ENCODE assay signal across 7 mouse cellular contexts in genomic region chr19:10183299-10183983, GRCm38 (mm10). TPM values are rescaled to one million over a fixed set of nuclear protein-coding genes. Genes with fewer than 3 reads are reported as not detected.
DNase-seq lines count a peak whose midpoint lies in the region; ATAC-seq and TF ChIP-seq lines count a peak whose summit lies in the region.

No protein-coding gene starts in this region.

- peaks cover 12% of the 10 kb centered on the region; the same call in 1 of the 2 replicates for H3K4me1 ChIP-seq in cortical plate, adult 2 months (ENCODE audit: control insufficient read depth, insufficient read depth, low read length)
- H3K4me1 ChIP-seq in hindbrain, postnatal 0 days (ENCODE audit: insufficient read depth, low read length), result peaks cover 11% of the 10 kb centered on the region; the same call in 1 of the 2 replicates

- H3K27me3 ChIP-seq in hindbrain, postnatal 0 days (ENCODE audit: insufficient read depth, low read length), result no peaks in the 10 kb centered on the region

- peak overlapping the region; percentile 77 for H3K27ac ChIP-seq in cortical plate, adult 2 months (ENCODE audit: insufficient read depth, low read length)
- peak overlapping the region; percentile 85 for H3K27ac ChIP-seq in gastrocnemius, adult 2 months
- H3K27ac ChIP-seq in hindbrain, postnatal 0 days, result peak overlapping the region; percentile 97

- H3K9ac ChIP-seq in hindbrain, postnatal 0 days (replicated peaks; ENCODE audit: low read length), result peak overlapping the region; percentile 99

- peak; percentile 73 for DNase-seq in adrenal gland, adult 8-10 months
- DNase-seq in gastrocnemius, adult 2 months, result peak; percentile 68
- DNase-seq in hindbrain, postnatal 0 days (ENCODE audit: low spot score), result peak; percentile 90
- peak; percentile 79 to 81 for DNase-seq in left cerebral cortex, adult 8-10 months (ENCODE audit: low spot score in 2 of 2)
- DNase-seq in lung, postnatal 4 days, result peak; percentile 81 to 83
- DNase-seq in right cerebral cortex, postnatal 25 days, result peak; percentile 80

- peak; percentile 91 for TF ChIP-seq POLR2A in cortical plate, adult 2 months (IDR thresholded peaks at IDR 0.05; ENCODE audit: extremely low read depth, insufficient read depth, low read length)

- WGBS in hindbrain, postnatal 0 days, result under 1% methylated on average over 35 of the region's 35 CpGs

- H3K36me3 ChIP-seq in hindbrain, postnatal 0 days (ENCODE audit: insufficient read depth, low read length), result peaks cover 13% of the 10 kb centered on the region

- peak overlapping the region; percentile 80 for H3K4me2 ChIP-seq in hindbrain, postnatal 0 days (ENCODE audit: low read depth, low read length)

- peak; percentile 79 for ATAC-seq in hindbrain, postnatal 0 days

- no peaks in the 10 kb centered on the region for H3K9me3 ChIP-seq in hindbrain, postnatal 0 days (ENCODE audit: low read length)

- TF ChIP-seq CTCF in cortical plate, adult 2 months (IDR thresholded peaks at IDR 0.05; ENCODE audit: extremely low read depth, insufficient read depth, low read length), result no peak
- TF ChIP-seq CTCF in gastrocnemius, adult 2 months (IDR thresholded peaks at IDR 0.05), result no peak
- no peak for TF ChIP-seq CTCF in hindbrain, postnatal 0 days (IDR thresholded peaks at IDR 0.05; ENCODE audit: low read depth)

- intact Hi-C loops in gastrocnemius, adult 2 months (cut with DNase I), result loop anchor here (10.0 kb wide), 1 partner anchor 79 kb away; the partner anchor contains the start of gene Fads2

- H3K4me3 ChIP-seq in cortical plate, adult 2 months (ENCODE audit: insufficient read depth, low read length), result peak overlapping the region; percentile 67
- peak overlapping the region; percentile 94 for H3K4me3 ChIP-seq in gastrocnemius, adult 2 months
- H3K4me3 ChIP-seq in hindbrain, postnatal 0 days (ENCODE audit: low read length), result peak overlapping the region; percentile 94

RNA-seq across cellular contexts. Expression of gene Fads1, which starts 0.8 kb away (rescaled TPM):
- 1,000 to 10,000 TPM in 2 of 4 experiments, 100 to 1,000 TPM in 2; 923 to 1,535 (median 1,260) TPM for total RNA-seq in adrenal gland, adult 8-10 months (2022)
- 195 and 212 TPM in 2 replicates for polyA plus RNA-seq in cortical plate, adult 2 months (2012; rRNA removed)
- 1 to 10 TPM; 4.2 to 9.9 TPM for total RNA-seq in gastrocnemius, adult 2 months (2021)
- 198 and 208 TPM in 2 replicates for total RNA-seq in hindbrain, postnatal 0 days (2014; rRNA removed)
- 148 and 151 TPM in 2 replicates for polyA plus RNA-seq in hindbrain, postnatal 0 days (2015; fragmentation: Nextera tagmentation; extraction: Ambion mirVana)
- 100 to 1,000 TPM; 194 to 215 (median 198) TPM for total RNA-seq in left cerebral cortex, adult 8-10 months (2022)

RNA-seq across cellular contexts. Expression of gene Tmem258, which starts 20.4 kb away (rescaled TPM):
- 100 to 1,000 TPM; 131 to 198 (median 144) TPM for total RNA-seq in adrenal gland, adult 8-10 months (2022)
- polyA plus RNA-seq in cortical plate, adult 2 months (2012; rRNA removed), result 51.0 and 60.1 TPM in 2 replicates
- 10 to 100 TPM; 80.3 to 98.7 TPM for total RNA-seq in gastrocnemius, adult 2 months (2021)
- total RNA-seq in hindbrain, postnatal 0 days (2014; rRNA removed), result 73.3 and 98.1 TPM in 2 replicates
- polyA plus RNA-seq in hindbrain, postnatal 0 days (2015; fragmentation: Nextera tagmentation; extraction: Ambion mirVana), result 312 and 324 TPM in 2 replicates
- 10 to 100 TPM; 70.4 to 87.1 (median 72.2) TPM for total RNA-seq in left cerebral cortex, adult 8-10 months (2022)

RNA-seq across cellular contexts. Expression of gene Fen1, which starts 20.5 kb away (rescaled TPM):
- 10 to 100 TPM; 10.8 to 19.1 (median 14.1) TPM for total RNA-seq in adrenal gland, adult 8-10 months (2022)
- 12.1 and 12.5 TPM in 2 replicates for polyA plus RNA-seq in cortical plate, adult 2 months (2012; rRNA removed)
- 1 to 10 TPM; 4.0 to 4.3 TPM for total RNA-seq in gastrocnemius, adult 2 months (2021)
- 26.5 and 30.5 TPM in 2 replicates for total RNA-seq in hindbrain, postnatal 0 days (2014; rRNA removed)
- polyA plus RNA-seq in hindbrain, postnatal 0 days (2015; fragmentation: Nextera tagmentation; extraction: Ambion mirVana), result 28.4 and 30.2 TPM in 2 replicates
- 10 to 100 TPM; 11.7 to 14.4 (median 13.0) TPM for total RNA-seq in left cerebral cortex, adult 8-10 months (2022)

RNA-seq across cellular contexts. Expression of gene Myrf, which starts 57.1 kb away (rescaled TPM):
- 1 to 10 TPM in 3 of 4 experiments, under 1 TPM in 1; 0.94 to 2.0 (median 1.4) TPM for total RNA-seq in adrenal gland, adult 8-10 months (2022)
- 21.0 and 26.4 TPM in 2 replicates for polyA plus RNA-seq in cortical plate, adult 2 months (2012; rRNA removed)
- total RNA-seq in gastrocnemius, adult 2 months (2021), result not detected
- total RNA-seq in hindbrain, postnatal 0 days (2014; rRNA removed), result 5.1 and 5.9 TPM in 2 replicates
- polyA plus RNA-seq in hindbrain, postnatal 0 days (2015; fragmentation: Nextera tagmentation; extraction: Ambion mirVana), result 1.7 and 2.0 TPM in 2 replicates
- total RNA-seq in left cerebral cortex, adult 8-10 months (2022), result 10 to 100 TPM; 28.7 to 33.3 (median 29.0) TPM

Comparison
In these comparisons a context has a peak if more than half of its experiments do, and no peak if none do; other contexts are left out.
1. Peak in every context shown above with its lines: DNase-seq, ATAC-seq, H3K4me3 ChIP-seq and H3K27ac ChIP-seq.
2. RNA of gene Fads1, which starts 0.8 kb away (total RNA-seq): 923 to 1,535 TPM in adrenal gland, adult 8-10 months, 194 to 215 TPM in left cerebral cortex, adult 8-10 months and 198 to 208 TPM in hindbrain, postnatal 0 days; 4.2 to 9.9 TPM in gastrocnemius, adult 2 months; every median in the first group is over 10 times any median in the second.